Mouse (Mus musculus) testis, adult 2 months (tissue): ENCODE measurements around the gene Ltf.

ENCODE experiments used
- CTCF ChIP-seq: fragments of 200-500 bp; IDR thresholded peaks from 2 replicates; pipeline ENCODE4 v1.5.1; 2012; ENCODE audit warnings: low read depth, mild to moderate bottlenecking, inconsistent platforms, low read length, moderate library complexity; ENCODE audit not compliant: control insufficient read depth, insufficient read depth, insufficient replicate concordance
- POLR2A ChIP-seq: fragments of 200-500 bp; IDR thresholded peaks from 2 replicates; pipeline ENCODE4 v1.6.1; 2012; ENCODE audit warnings: low read depth, mild to moderate bottlenecking, inconsistent platforms, low read length, moderate library complexity; ENCODE audit not compliant: control insufficient read depth

DNA sequence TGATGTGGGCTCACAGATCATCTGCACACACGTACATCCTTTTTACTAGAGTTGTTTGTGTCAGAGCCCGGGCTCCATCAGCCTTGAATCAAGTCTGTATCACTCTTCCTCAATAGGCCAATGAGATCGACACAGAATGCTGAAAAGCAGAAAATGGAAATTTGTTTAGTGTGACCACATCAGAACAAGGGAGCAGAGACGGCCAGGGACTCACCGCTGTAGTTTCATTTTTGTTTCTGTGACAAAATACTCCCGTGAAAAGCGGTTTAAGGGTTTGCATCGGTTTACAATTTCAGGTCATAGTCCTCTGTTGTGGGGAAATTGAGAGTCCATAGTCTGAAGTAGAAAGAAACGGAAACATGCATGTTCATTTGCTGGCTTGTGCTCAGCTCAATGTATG, 15.8 kb upstream of the Ltf start:
- TF ChIP-seq CTCF, result no peak
- TF ChIP-seq POLR2A, result no peak
